9 mouse cellular contexts compared by ENCODE assay signal in the genomic region with DNA sequence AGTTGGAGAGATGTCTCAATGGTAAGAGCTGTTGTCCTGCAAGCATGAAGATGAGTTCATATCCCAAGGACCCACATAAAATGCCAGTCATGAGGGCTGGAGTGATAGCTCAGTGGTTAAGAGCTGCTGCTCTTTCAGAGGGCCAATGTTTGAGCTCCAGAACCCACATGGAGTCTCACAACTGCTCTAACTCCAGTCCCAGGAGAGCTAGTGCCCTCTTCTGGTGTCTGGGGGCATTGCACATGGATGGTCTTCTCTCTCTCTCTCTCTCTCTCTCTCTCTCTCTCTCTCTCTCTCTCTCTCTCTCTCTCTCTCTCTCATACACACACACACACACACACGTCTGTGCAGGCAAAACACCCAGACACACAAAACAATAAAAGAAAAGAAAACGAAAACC. TPM values are rescaled to one million over a fixed set of nuclear protein-coding genes. Genes with fewer than 3 reads are reported as not detected.
DNase-seq lines count a peak whose midpoint lies in the region; ATAC-seq and TF ChIP-seq lines count a peak whose summit lies in the region.
"Had no signal": no experiment of that assay in that cellular context is flagged by ENCODE, and none has a peak within 500 bp of the region (broad histone marks: within the 10 kb centered on the region; RNA-seq: fewer than 3 reads in every experiment).

No protein-coding gene starts in this region.

- peak; percentile 79 for TF ChIP-seq CTCF in heart, postnatal 0 days (IDR thresholded peaks at IDR 0.05; ENCODE audit: low read depth)
- TF ChIP-seq CTCF in testis, adult 2 months (IDR thresholded peaks at IDR 0.05; ENCODE audit: control insufficient read depth, insufficient read depth, insufficient replicate concordance, low read depth, low read length): peak; percentile 46; the same call in 1 of the 2 replicates

- no peak for DNase-seq in heart, postnatal 0 days (ENCODE audit: low spot score)
- no peak for DNase-seq in heart, adult 9 months (ENCODE audit: low spot score in 2 of 2)
- DNase-seq in testis, postnatal 14 days (ENCODE audit: low spot score): no peak
- DNase-seq in brain, adult 2 months (ENCODE audit: low read depth, low spot score): peak; percentile 85
- DNase-seq in kidney, postnatal 14 days: peak; percentile 49
- DNase-seq in skeletal muscle tissue, adult 2 months (ENCODE audit: low read depth, low spot score): peak; percentile 60
- DNase-seq in ovary, adult 18-20 months (ENCODE audit: low spot score): no peak

- peaks cover 3% of the 10 kb centered on the region; the same call in 1 of the 2 replicates for H3K4me1 ChIP-seq in heart, postnatal 0 days (ENCODE audit: control insufficient read depth, insufficient read depth)
- H3K4me1 ChIP-seq in testis, adult 2 months (ENCODE audit: control insufficient read depth, insufficient read depth, low read length): peaks cover 8% of the 10 kb centered on the region

- no peak for TF ChIP-seq POLR2A in testis, adult 2 months (IDR thresholded peaks at IDR 0.05; ENCODE audit: control insufficient read depth, low read depth, low read length)

- 30% methylated on average over 2 of the region's 2 CpGs for WGBS in heart, postnatal 0 days

- no peak for ATAC-seq in heart, postnatal 0 days (ENCODE audit: insufficient read depth, low read depth)

- TF ChIP-seq EP300 in heart, postnatal 0 days (IDR thresholded peaks at IDR 0.05; ENCODE audit: low read depth): no peak

- H3K27me3 ChIP-seq in heart, postnatal 0 days (ENCODE audit: control insufficient read depth, insufficient read depth, low read length): no peaks in the 10 kb centered on the region
- H3K27me3 ChIP-seq in testis, adult 2 months (ENCODE audit: control insufficient read depth, insufficient read depth, low read length): no peaks in the 10 kb centered on the region
- H3K27me3 ChIP-seq: lung, embryonic 15.5 days had no signal

- H3K9me3 ChIP-seq in heart, postnatal 0 days (replicated peaks; ENCODE audit: control insufficient read depth, low read length): no peaks in the 10 kb centered on the region
- H3K9me3 ChIP-seq: lung, embryonic 15.5 days had no signal

- no peak overlapping the region for H3K4me3 ChIP-seq in heart, postnatal 0 days (ENCODE audit: low read depth, low read length)
- H3K4me3 ChIP-seq in testis, adult 2 months (ENCODE audit: control insufficient read depth, low read depth, low read length): no peak overlapping the region
- H3K4me3 ChIP-seq: lung, embryonic 15.5 days had no signal

- H3K36me3 ChIP-seq in heart, postnatal 0 days (replicated peaks; ENCODE audit: control insufficient read depth, insufficient read depth, low read length): no peaks in the 10 kb centered on the region
- no peaks in the 10 kb centered on the region for H3K36me3 ChIP-seq in testis, adult 2 months (ENCODE audit: control insufficient read depth, insufficient read depth, low read length)
- H3K36me3 ChIP-seq: lung, embryonic 15.5 days had no signal

- no peak overlapping the region for H3K9ac ChIP-seq in heart, postnatal 0 days (replicated peaks; ENCODE audit: low read depth, low read length)
- H3K9ac ChIP-seq: lung, embryonic 15.5 days had no signal

- no peak overlapping the region for H3K4me2 ChIP-seq in heart, postnatal 0 days (ENCODE audit: low read depth, low read length)
- H3K4me2 ChIP-seq: lung, embryonic 15.5 days had no signal

- H3K27ac ChIP-seq in heart, postnatal 0 days (ENCODE audit: low read depth): no peak overlapping the region
- no peak overlapping the region for H3K27ac ChIP-seq in testis, adult 2 months (ENCODE audit: control insufficient read depth, insufficient read depth, low read depth, low read length)
- H3K27ac ChIP-seq: lung, embryonic 15.5 days had no signal

RNA-seq across cellular contexts. Expression of a gene that starts 4.4 kb away (rescaled TPM):
- 1.1 and 5.1 TPM in 2 replicates for total RNA-seq in heart, postnatal 0 days (2014; rRNA removed; ENCODE audit: low replicate concordance)
- polyA plus RNA-seq in heart, postnatal 0 days (2015; fragmentation: Nextera tagmentation; extraction: Ambion mirVana): 0.99 and 1.5 TPM in 2 replicates
- polyA plus RNA-seq in testis, adult 2 months (2012; rRNA removed): 5.9 and 6.4 TPM in 2 replicates

RNA-seq across cellular contexts. Expression of a gene that starts 12.0 kb away (rescaled TPM):
- total RNA-seq in heart, postnatal 0 days (2014; rRNA removed; ENCODE audit: low replicate concordance): 14.2 and 18.3 TPM in 2 replicates
- 4.7 and 5.1 TPM in 2 replicates for polyA plus RNA-seq in heart, postnatal 0 days (2015; fragmentation: Nextera tagmentation; extraction: Ambion mirVana)
- 41.2 and 43.0 TPM in 2 replicates for polyA plus RNA-seq in testis, adult 2 months (2012; rRNA removed)

RNA-seq across cellular contexts. Expression of a gene that starts 27.3 kb away (rescaled TPM):
- total RNA-seq in heart, postnatal 0 days (2014; rRNA removed; ENCODE audit: low replicate concordance): 0.15 and 0.84 TPM in 2 replicates
- polyA plus RNA-seq in heart, postnatal 0 days (2015; fragmentation: Nextera tagmentation; extraction: Ambion mirVana): 0.10 and 0.23 TPM in 2 replicates
- polyA plus RNA-seq in testis, adult 2 months (2012; rRNA removed): 3.8 and 4.2 TPM in 2 replicates

Comparison
In these comparisons a context has a peak if more than half of its experiments do, and no peak if none do; other contexts are left out.
1. DNase-seq: peak in brain, adult 2 months (single experiment), kidney, postnatal 14 days (single experiment) and skeletal muscle tissue, adult 2 months (single experiment); none in heart, postnatal 0 days (single experiment), heart, adult 9 months (0 of 2), testis, postnatal 14 days (single experiment) and ovary, adult 18-20 months (single experiment).